Mouse (Mus musculus) MEL (cell line): ENCODE measurements around the gene Cklf. TPM values are rescaled to one million over a fixed set of nuclear protein-coding genes. Genes with fewer than 3 reads are reported as not detected.

Experiments
- DNase-seq: peaks from one replicate; pipeline ENCODE4 v3.0.0; 2011; ENCODE audit warnings: low read depth, low spot score
- H3K27ac ChIP-seq: 2 replicates; pipeline ENCODE4 v1.5.1; 2012; ENCODE audit warnings: low read depth, mild to moderate bottlenecking, control low read depth, low read length, moderate library complexity; ENCODE audit not compliant: control insufficient read depth
- H3K27me3 ChIP-seq, 2 experiments: fragments of 150-350 bp in 1 of 2; sonication (generic) in 1 of 2; 2 replicates each; pipeline ENCODE4 v1.6.1; 2012; ENCODE audit warnings: low read length in 2 of 2, mild to moderate bottlenecking in 2 of 2, improper control_type of control experiment in 1 of 2, moderate library complexity in 1 of 2; ENCODE audit not compliant: insufficient read depth in 2 of 2, control insufficient read depth in 1 of 2
- H3K36me3 ChIP-seq, 2 experiments: 2 replicates each; pipeline ENCODE4 v1.6.1; 2012 to 2014; ENCODE audit warnings: low read length in 2 of 2, improper control_type of control experiment in 1 of 2, inconsistent platforms in 1 of 2, mild to moderate bottlenecking in 1 of 2; ENCODE audit not compliant: insufficient read depth in 2 of 2, control insufficient read depth in 1 of 2
- H3K4me1 ChIP-seq, 2 experiments: fragments of 150-350 bp in 1 of 2; sonication (generic) in 1 of 2; 2 replicates each; pipeline ENCODE4 v1.6.1; 2012; ENCODE audit warnings: low read length in 2 of 2, improper control_type of control experiment in 1 of 2, mild to moderate bottlenecking in 1 of 2; ENCODE audit not compliant: insufficient read depth in 2 of 2, control insufficient read depth in 1 of 2
- H3K4me3 ChIP-seq, 2 experiments: fragments of 150-350 bp in 1 of 2; sonication (generic) in 1 of 2; 2 replicates each; pipeline ENCODE4 v1.5.1; 2012; ENCODE audit warnings: low read depth in 2 of 2, low read length in 2 of 2, mild to moderate bottlenecking in 2 of 2, moderate library complexity in 2 of 2, control low read depth in 1 of 2, improper control_type of control experiment in 1 of 2; ENCODE audit not compliant: control insufficient read depth in 1 of 2, insufficient read depth in 1 of 2
- H3K79me2 ChIP-seq: 2 replicates; pipeline ENCODE4 v1.6.1; 2012; ENCODE audit warnings: mild to moderate bottlenecking, low read length, moderate library complexity; ENCODE audit not compliant: control insufficient read depth, poor library complexity, insufficient read depth
- H3K9ac ChIP-seq: 2 replicates; pipeline ENCODE4 v1.6.1; 2012; ENCODE audit warnings: low read depth, mild to moderate bottlenecking, control low read depth, low read length, moderate library complexity; ENCODE audit not compliant: control insufficient read depth, poor library complexity, severe bottlenecking
- H3K9me3 ChIP-seq: fragments of 150-350 bp; sonication (generic); replicated peaks from 2 replicates; pipeline ENCODE4 v1.6.1; 2012; ENCODE audit warnings: mild to moderate bottlenecking, low read length, improper control_type of control experiment, moderate library complexity; ENCODE audit not compliant: insufficient read depth
- CTCF ChIP-seq, 3 experiments: IDR thresholded peaks in 2 of 3; conservative IDR thresholded peaks in 1 of 3; 2 replicates each; pipeline ENCODE4 v1.5.1; 2011 to 2012; ENCODE audit warnings: low read length in 3 of 3, low read depth in 2 of 3, mild to moderate bottlenecking in 2 of 3, improper control_type of control experiment in 1 of 3, inconsistent platforms in 1 of 3, mixed read lengths in 1 of 3, moderate library complexity in 1 of 3; ENCODE audit not compliant: control insufficient read depth in 1 of 3, insufficient read depth in 1 of 3, poor library complexity in 1 of 3, severe bottlenecking in 1 of 3
- E2F4 ChIP-seq: IDR thresholded peaks from 2 replicates; pipeline ENCODE4 v1.6.1; 2011; ENCODE audit warnings: low read depth, low read length, improper control_type of control experiment, borderline replicate concordance
- ELF1 ChIP-seq: IDR thresholded peaks from 2 replicates; pipeline ENCODE4 v1.6.1; 2014; ENCODE audit warnings: low read depth, mild to moderate bottlenecking, inconsistent platforms, low read length, improper control_type of control experiment, moderate library complexity
- EP300 ChIP-seq, 2 experiments: IDR thresholded peaks; 2 replicates each; pipeline ENCODE4 v1.6.1; 2011; ENCODE audit warnings: improper control_type of control experiment in 2 of 2, low read length in 2 of 2, low read depth in 1 of 2, mild to moderate bottlenecking in 1 of 2
- GABPA ChIP-seq: IDR thresholded peaks from 2 replicates; pipeline ENCODE4 v1.6.1; 2012; ENCODE audit warnings: low read depth, mild to moderate bottlenecking, inconsistent platforms, low read length, improper control_type of control experiment, moderate library complexity
- GATA1 ChIP-seq: IDR thresholded peaks from 2 replicates; pipeline ENCODE4 v1.6.1; 2011; ENCODE audit warnings: low read depth, low read length, improper control_type of control experiment
- HCFC1 ChIP-seq: IDR thresholded peaks from 2 replicates; pipeline ENCODE4 v1.6.1; 2012; ENCODE audit warnings: low read depth, mild to moderate bottlenecking, inconsistent platforms, low read length, improper control_type of control experiment, moderate library complexity
- JUND ChIP-seq: IDR thresholded peaks from 2 replicates; pipeline ENCODE4 v1.6.1; 2011; ENCODE audit warnings: low read depth, mild to moderate bottlenecking, improper control_type of control experiment, low read length
- MAX ChIP-seq: IDR thresholded peaks from 2 replicates; pipeline ENCODE4 v1.6.1; 2011; ENCODE audit warnings: low read length, improper control_type of control experiment
- MAZ ChIP-seq: IDR thresholded peaks from 2 replicates; pipeline ENCODE4 v1.6.1; 2012; ENCODE audit warnings: low read depth, mild to moderate bottlenecking, inconsistent platforms, low read length, improper control_type of control experiment
- MEF2A ChIP-seq: IDR thresholded peaks from 2 replicates; pipeline ENCODE4 v1.6.1; 2014; ENCODE audit warnings: low read depth, mild to moderate bottlenecking, inconsistent platforms, low read length, improper control_type of control experiment; ENCODE audit not compliant: poor library complexity, insufficient replicate concordance, severe bottlenecking; ENCODE audit errors: extremely low read depth
- MXI1 ChIP-seq: IDR thresholded peaks from 2 replicates; pipeline ENCODE4 v1.6.1; 2011; ENCODE audit warnings: mild to moderate bottlenecking, low read depth, low read length, improper control_type of control experiment
- MYB ChIP-seq: IDR thresholded peaks from 2 replicates; pipeline ENCODE4 v1.6.1; 2011; ENCODE audit warnings: mild to moderate bottlenecking, low read depth, low read length, improper control_type of control experiment
- NELFE ChIP-seq: IDR thresholded peaks from 2 replicates; pipeline ENCODE4 v1.6.1; 2011; ENCODE audit warnings: low read depth, low read length, improper control_type of control experiment
- NRF1 ChIP-seq: IDR thresholded peaks from 2 replicates; pipeline ENCODE4 v1.6.1; 2014; ENCODE audit warnings: low read depth, mild to moderate bottlenecking, inconsistent platforms, low read length, improper control_type of control experiment, moderate library complexity; ENCODE audit not compliant: poor library complexity, insufficient read depth, severe bottlenecking
- RAD21 ChIP-seq: IDR thresholded peaks from 2 replicates; pipeline ENCODE4 v1.6.1; 2011; ENCODE audit warnings: mild to moderate bottlenecking, low read depth, low read length, improper control_type of control experiment
- RCOR1 ChIP-seq: IDR thresholded peaks from 2 replicates; pipeline ENCODE4 v1.6.1; 2012; ENCODE audit warnings: low read depth, mild to moderate bottlenecking, inconsistent platforms, low read length, improper control_type of control experiment
- SIN3A ChIP-seq: IDR thresholded peaks from 2 replicates; pipeline ENCODE4 v1.6.1; 2012; ENCODE audit warnings: low read length, improper control_type of control experiment, inconsistent platforms
- SMC3 ChIP-seq: IDR thresholded peaks from 2 replicates; pipeline ENCODE4 v1.6.1; 2011; ENCODE audit warnings: low read depth, low read length, improper control_type of control experiment
- TBP ChIP-seq: IDR thresholded peaks from 2 replicates; pipeline ENCODE4 v1.8.0; 2011; ENCODE audit warnings: low read depth, low read length, improper control_type of control experiment
- TCF12 ChIP-seq: IDR thresholded peaks from 2 replicates; pipeline ENCODE4 v1.6.1; 2014; ENCODE audit warnings: low read depth, mild to moderate bottlenecking, inconsistent platforms, low read length, improper control_type of control experiment, moderate library complexity
- UBTF ChIP-seq: IDR thresholded peaks from 2 replicates; pipeline ENCODE4 v1.6.1; 2012; ENCODE audit warnings: low read depth, mild to moderate bottlenecking, inconsistent platforms, low read length, improper control_type of control experiment, moderate library complexity, borderline replicate concordance; ENCODE audit not compliant: insufficient read depth
- ZC3H11A ChIP-seq: IDR thresholded peaks from 2 replicates; pipeline ENCODE4 v1.6.1; 2012; ENCODE audit warnings: low read depth, mild to moderate bottlenecking, inconsistent platforms, low read length, improper control_type of control experiment
- ZKSCAN1 ChIP-seq: IDR thresholded peaks from 2 replicates; pipeline ENCODE4 v1.6.1; 2012; ENCODE audit warnings: low read depth, mild to moderate bottlenecking, inconsistent platforms, low read length, improper control_type of control experiment, moderate library complexity
- ZMIZ1 ChIP-seq: IDR thresholded peaks from 2 replicates; pipeline ENCODE4 v1.6.1; 2012; ENCODE audit warnings: low read depth, mild to moderate bottlenecking, inconsistent platforms, low read length, improper control_type of control experiment, moderate library complexity
- ZNF384 ChIP-seq: IDR thresholded peaks from 2 replicates; pipeline ENCODE4 v1.6.1; 2012; ENCODE audit warnings: low read depth, mild to moderate bottlenecking, inconsistent platforms, low read length, improper control_type of control experiment
- polyA plus RNA-seq, 2 experiments: library from polyadenylated mRNA; stranded (reverse) in 1 of 2; unstranded in 1 of 2; fragments of >175 nt in 1 of 2; fragments of >200 nt in 1 of 2; gene quantifications; 2 replicates each; pipeline versions ENCODE4 v1.2.1 to v1.2.4; 2012; ENCODE audit warnings: low replicate concordance in 2 of 2, low read depth in 1 of 2; ENCODE audit not compliant: insufficient read length in 2 of 2, insufficient read depth in 1 of 2, missing spikeins in 1 of 2
- total RNA-seq: library from RNA; depleted of rRNA; stranded (reverse); fragments of 300-350 nt; gene quantifications from 2 replicates; pipeline ENCODE4 v1.2.3, GENCODE M21; 2012

Gene Cklf
- total and polyA plus RNA-seq, 3 experiments: 27.1 to 30.1 TPM; not detected in 1

DNA sequence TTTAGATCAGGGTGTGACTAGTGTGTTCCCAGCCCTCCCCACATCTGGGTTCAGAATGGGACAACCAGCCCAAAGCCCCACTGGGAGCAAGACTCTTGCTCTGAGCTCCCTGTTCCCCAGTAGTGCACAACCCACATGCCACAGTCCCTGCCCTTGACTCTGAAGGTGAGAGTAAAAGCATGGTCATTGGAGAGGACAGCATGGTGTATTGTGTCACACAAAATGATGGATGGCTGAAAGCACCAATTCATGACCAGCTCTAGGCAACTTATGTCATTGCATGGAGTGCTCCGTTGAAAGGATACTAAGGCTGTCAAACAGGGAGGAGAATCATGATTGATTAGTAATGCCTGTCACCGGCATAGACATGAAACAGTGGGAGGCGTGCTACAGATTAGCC, 45.4 kb upstream of the Cklf start:
- TF ChIP-seq GATA1: no peak
- no peak for TF ChIP-seq MEF2A
- TF ChIP-seq RAD21: no peak
- no peak for TF ChIP-seq MXI1
- no peak for TF ChIP-seq ZC3H11A

DNA sequence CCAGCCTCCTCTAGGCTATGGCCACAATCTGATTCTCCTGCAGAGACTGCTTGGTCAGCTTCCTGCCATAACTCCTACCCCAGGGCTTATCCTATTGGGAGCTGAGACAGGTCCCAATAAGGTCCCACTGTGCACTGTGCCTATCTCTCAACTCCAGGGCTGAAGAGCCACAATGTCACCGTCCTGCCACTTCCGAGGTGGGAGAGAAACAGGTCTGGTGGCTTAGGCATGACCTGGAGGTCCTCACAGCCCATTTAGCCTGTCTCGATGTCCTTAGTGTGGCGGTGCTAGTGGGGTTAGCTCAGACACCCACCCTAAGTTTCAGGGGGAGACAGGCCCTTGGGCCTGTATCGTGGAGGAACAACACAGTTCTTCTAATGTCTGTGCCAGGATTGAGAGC, 33.1 kb upstream of the Cklf start:
- no peak for TF ChIP-seq ZMIZ1
- no peak for TF ChIP-seq MXI1
- TF ChIP-seq E2F4: no peak
- no peak for TF ChIP-seq ZKSCAN1
- TF ChIP-seq TCF12: no peak
- no peak for TF ChIP-seq JUND
- no peak for TF ChIP-seq MAX
- TF ChIP-seq EP300 (IDR thresholded peaks at IDR 0.05; ENCODE audit: low read depth in 1 of 2, low read length in 2 of 2): no peak
- no peak for TF ChIP-seq NRF1
- TF ChIP-seq ZNF384: no peak
- no peak for TF ChIP-seq GABPA
- Histone ChIP-seq H3K4me3 (no peak overlapping the region), H3K4me1 (peaks cover 0 to 5% of the 10 kb centered on the region in 2 experiments; a peak in 2 of 4 replicates)

More for the DNA sequence above, 45.4 kb upstream of the Cklf start:
- no peaks in the 10 kb centered on the region for H3K9me3 ChIP-seq
- H3K4me1 ChIP-seq: no peaks in the 10 kb centered on the region
- no peaks in the 10 kb centered on the region for H3K36me3 ChIP-seq
- H3K27me3 ChIP-seq: no peaks in the 10 kb centered on the region; a peak in 1 of 4 replicates
- no peak for DNase-seq
- no peaks in the 10 kb centered on the region for H3K79me2 ChIP-seq
- no peak overlapping the region for H3K4me3 ChIP-seq
- no peak overlapping the region for H3K27ac ChIP-seq
- H3K9ac ChIP-seq: no peak overlapping the region

DNA sequence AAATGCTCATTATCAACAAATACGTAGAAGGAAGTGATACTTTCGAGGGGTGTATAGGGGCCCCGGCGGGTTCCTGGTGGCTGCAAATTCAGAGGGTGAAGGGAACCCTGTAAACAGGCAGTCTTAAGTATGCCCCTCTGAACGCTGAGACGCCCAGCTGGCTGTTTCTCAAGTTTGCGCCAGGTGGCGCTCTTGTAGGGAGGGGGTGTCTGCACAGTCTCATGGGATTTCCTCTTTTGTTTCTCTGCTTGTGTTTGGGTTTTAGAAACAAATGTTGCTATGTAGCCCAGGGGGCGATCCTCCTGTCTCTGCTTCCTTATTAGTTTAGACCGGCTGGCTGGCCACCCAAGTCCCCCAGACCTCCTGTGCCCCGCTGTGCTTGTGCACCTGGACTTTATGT, 31.6 kb upstream of the Cklf start:
- peak overlapping the region; percentile 15 to 56; a peak in 2 of 4 replicates for H3K4me3 ChIP-seq
- no peaks in the 10 kb centered on the region for H3K9me3 ChIP-seq
- no peaks in the 10 kb centered on the region for H3K27me3 ChIP-seq
- peaks cover 0 to 5% of the 10 kb centered on the region in 2 experiments; a peak in 2 of 4 replicates for H3K36me3 ChIP-seq
- no peaks in the 10 kb centered on the region for H3K79me2 ChIP-seq
- DNase-seq: peak; percentile 89
- peak overlapping the region; percentile 69 for H3K9ac ChIP-seq
- peak overlapping the region; percentile 35 for H3K27ac ChIP-seq
- peaks cover 0 to 5% of the 10 kb centered on the region in 2 experiments; a peak in 2 of 4 replicates for H3K4me1 ChIP-seq
- TF ChIP-seq JUND (no peak), EP300 (IDR thresholded peaks at IDR 0.05; ENCODE audit: low read depth in 1 of 2, low read length in 2 of 2) (no peak), CTCF (IDR thresholded peaks at IDR 0.05 in 2 of 3, conservative IDR thresholded peaks at IDR 0.05 in 1 of 3; ENCODE audit: control insufficient read depth in 1 of 3, insufficient read depth in 1 of 3, low read depth in 2 of 3, low read length in 3 of 3, poor library complexity in 1 of 3, severe bottlenecking in 1 of 3) (peak; percentile 81 to 90 (median 84)), MYB (no peak), MAZ (peak; percentile 93), HCFC1 (peak; percentile 51; the same call in 1 of the 2 replicates), ELF1 (0 out of 2 replicates have a peak, but pooled peaks have one; percentile 13), TBP (peak; percentile 48; the same call in 1 of the 2 replicates), SIN3A (peak; percentile 57; the same call in 1 of the 2 replicates), ZKSCAN1 (no peak), UBTF (no peak), RCOR1 (no peak), MXI1 (no peak; the same call in 1 of the 2 replicates), NELFE (peak; percentile 33; the same call in 1 of the 2 replicates), SMC3 (peak; percentile 91), RAD21 (peak; percentile 53)

More for the DNA sequence above, 33.1 kb upstream of the Cklf start:
- Histone ChIP-seq H3K27me3 (no peaks in the 10 kb centered on the region), H3K27ac (no peak overlapping the region), H3K9me3 (no peaks in the 10 kb centered on the region), H3K36me3 (peaks cover 0 to 5% of the 10 kb centered on the region in 2 experiments; a peak in 2 of 4 replicates), H3K79me2 (no peaks in the 10 kb centered on the region), H3K9ac (no peak overlapping the region)
- no peak for DNase-seq
